Mouse (Mus musculus) bone marrow, adult 2 months (tissue): ENCODE measurements around the gene Maml3.

ENCODE experiments used
- CTCF ChIP-seq: fragments of 200-500 bp; IDR thresholded peaks from 2 replicates; pipeline ENCODE4 v1.5.1; 2011; ENCODE audit warnings: low read length, control low read depth; ENCODE audit not compliant: control insufficient read depth, insufficient read depth
- POLR2A ChIP-seq: fragments of 200-500 bp; IDR thresholded peaks from 2 replicates; pipeline ENCODE4 v1.6.1; 2011; ENCODE audit warnings: low read depth, mild to moderate bottlenecking, control low read depth, low read length, borderline replicate concordance; ENCODE audit not compliant: control insufficient read depth

- TF ChIP-seq CTCF (no peak), POLR2A (no peak)
These were observed 360.5 kb downstream of the Maml3 start for GRCm38 (mm10) chr3:51744339-51744759.
